Mouse (Mus musculus) ES-E14 (cell line): Measurements from ENCODE around the gene Myrf.

Experiments used
- HCFC1 ChIP-seq: IDR thresholded peaks from 2 replicates; pipeline ENCODE4 v1.6.1; 2012; ENCODE audit warnings: low read length, inconsistent platforms, borderline replicate concordance; ENCODE audit not compliant: insufficient read depth
- MAFK ChIP-seq: IDR thresholded peaks from 2 replicates; pipeline ENCODE4 v1.6.1; 2014; ENCODE audit warnings: mild to moderate bottlenecking, low read depth, low read length, inconsistent platforms; ENCODE audit not compliant: insufficient read depth
- ZC3H11A ChIP-seq: IDR thresholded peaks from 2 replicates; pipeline ENCODE4 v1.6.1; 2012; ENCODE audit warnings: low read depth, mild to moderate bottlenecking, inconsistent platforms, low read length, borderline replicate concordance
- ZNF384 ChIP-seq: IDR thresholded peaks from 2 replicates; pipeline ENCODE4 v1.6.1; 2012; ENCODE audit warnings: low read depth, low read length, inconsistent platforms

- TF ChIP-seq MAFK (no peak), ZC3H11A (no peak), HCFC1 (no peak), ZNF384 (no peak)
These were observed 68.7 kb downstream of the Myrf start for GRCm38 (mm10) chr19:10171846-10172245.
